Mouse (Mus musculus) right cerebral cortex, postnatal 25 days (tissue): ENCODE data around the gene Kcnq1.

ENCODE experiments used
- DNase-seq: peaks from one replicate; pipeline ENCODE4 v3.0.0; 2022

Gene Kcnq1

GRCm38 (mm10) chr7:143286532-143287290 lies 180.5 kb downstream of the Kcnq1 start:
- DNase-seq, result no peak

DNA sequence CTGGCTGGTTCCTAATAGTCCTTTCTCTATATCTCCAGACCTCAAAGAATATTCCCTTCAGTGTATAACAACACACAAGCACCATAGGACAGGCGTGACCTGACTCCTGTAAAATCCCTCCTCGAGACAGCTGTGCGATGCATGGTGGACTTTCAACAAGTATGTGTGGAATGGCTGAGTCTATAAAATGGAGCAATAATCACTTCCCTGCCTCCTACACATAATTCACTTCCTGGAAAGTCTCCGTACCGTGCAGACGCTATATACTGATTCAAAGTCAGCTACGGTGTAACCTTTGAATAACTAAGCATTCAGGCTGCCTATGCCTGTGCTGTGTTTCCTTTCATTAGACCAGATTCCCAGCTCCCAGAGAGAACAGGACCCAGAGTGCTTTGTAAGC lies 182.0 kb downstream of the Kcnq1 start:
- DNase-seq, result no peak

DNA sequence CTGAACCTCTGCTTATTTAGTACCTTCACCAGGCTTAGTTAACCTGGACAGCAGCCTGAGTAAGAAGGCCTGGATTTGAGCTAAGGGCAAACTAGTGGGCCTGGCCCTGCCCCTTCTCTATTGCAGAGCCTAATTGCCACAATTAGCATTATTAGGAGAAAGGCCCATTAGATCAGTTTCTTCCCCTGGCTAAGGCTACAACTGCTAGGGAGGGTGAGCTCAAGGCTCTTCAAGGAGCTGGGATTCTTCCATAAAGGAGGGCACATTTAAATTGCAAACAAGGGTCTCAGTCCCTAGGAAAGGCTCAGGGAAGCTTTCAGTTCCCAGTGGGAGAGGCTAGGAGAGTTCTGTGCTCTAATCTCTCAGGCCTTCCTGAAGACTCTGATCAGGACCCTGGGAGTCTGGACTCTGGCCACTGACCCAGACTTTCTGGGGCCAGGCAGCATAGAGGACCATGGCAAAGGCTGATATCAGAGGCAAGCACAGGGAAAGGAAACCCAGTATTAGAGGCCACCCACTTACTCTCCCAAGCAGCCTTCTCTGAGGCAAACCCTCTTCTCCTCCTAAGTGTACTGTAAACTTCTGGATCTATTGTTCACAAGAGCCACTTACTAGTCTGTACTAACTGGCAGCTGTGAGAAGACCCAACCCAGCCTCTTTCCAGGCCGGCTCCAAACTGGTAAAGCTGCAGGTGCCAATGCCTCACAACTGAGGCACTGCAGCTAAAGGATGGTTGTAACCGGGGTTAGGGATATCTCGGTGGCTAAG lies 183.1 kb downstream of the Kcnq1 start:
- DNase-seq, result no peak

DNA sequence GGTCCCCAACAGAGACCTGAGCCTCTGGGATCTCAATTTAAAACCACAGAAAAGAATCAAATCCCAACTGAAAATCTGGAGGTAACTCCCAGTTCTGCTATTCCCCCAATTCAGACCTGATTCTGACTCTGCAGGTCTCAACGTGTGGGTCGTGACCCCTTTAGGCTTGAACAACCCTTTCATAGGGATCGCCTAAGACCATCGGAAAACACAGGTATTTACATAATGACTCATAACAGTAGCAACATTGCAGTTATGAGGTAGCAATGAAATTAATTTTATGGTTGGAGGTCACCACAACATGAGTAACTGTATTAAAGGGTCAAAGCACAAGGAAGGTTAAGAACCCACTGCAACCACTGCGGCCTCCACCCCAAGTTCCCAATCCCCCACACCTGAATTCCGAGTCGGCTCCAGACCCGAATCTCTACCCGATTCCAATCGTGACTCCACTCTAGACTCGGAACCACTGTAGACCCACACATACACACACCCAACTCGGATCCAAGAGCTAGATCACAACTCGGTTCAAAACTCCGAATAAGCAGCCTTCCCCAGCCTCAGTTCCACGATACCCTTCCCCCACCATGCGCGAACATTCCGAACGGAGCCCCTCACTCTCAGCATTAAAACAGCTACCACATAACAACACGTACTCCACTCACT lies 188.7 kb downstream of the Kcnq1 start:
- DNase-seq, result no peak

DNA sequence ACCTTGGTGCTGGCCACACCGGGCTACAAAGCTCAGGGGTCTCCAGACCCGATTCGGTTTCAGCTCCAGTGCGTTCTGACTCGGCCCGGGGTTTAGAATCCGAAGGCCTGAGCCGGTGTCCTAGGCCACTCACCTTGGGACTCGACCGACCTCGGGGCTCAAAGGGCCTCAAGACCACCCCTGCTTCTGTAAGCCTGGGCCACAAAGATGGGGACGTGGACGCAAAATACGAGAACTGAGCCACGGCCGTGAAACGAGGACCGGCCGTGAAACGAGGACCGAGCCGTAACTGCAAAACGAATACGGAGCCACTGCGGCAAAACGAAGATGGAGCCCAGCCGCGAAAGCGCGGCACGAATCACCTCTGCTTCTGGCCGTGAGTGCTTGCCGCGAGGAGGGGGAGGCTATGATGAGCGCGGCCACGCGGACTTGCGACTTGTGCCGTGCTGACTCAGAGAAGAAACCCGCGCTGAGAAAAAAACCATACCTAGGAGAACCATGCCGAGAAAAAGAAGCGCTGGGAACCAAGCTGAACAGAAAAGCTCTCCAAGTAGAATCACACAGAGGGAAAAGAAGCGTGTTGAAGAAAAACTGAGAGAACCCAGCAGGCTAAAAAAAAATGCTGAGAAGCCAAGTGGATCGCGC lies 189.3 kb downstream of the Kcnq1 start:
- DNase-seq, result peak; percentile 42

DNA sequence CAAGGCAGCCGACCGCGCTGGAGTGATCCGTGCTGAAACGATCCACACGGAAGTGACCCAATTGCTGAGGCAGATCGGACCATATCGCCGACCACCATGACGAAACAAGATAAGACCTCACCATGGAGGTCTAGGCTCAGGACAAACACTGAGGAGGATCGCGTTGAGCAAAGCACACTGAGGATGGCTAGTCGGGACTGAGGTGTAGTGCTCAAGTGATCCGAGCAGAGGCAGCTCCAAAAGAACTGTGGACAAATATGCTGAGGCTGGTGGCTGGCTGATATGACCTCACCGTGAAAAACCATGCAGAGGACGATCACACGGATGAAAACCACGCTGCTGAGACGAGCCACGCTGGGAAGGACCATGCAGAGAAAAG lies 189.8 kb downstream of the Kcnq1 start:
- DNase-seq, result no peak

- DNase-seq, result peak; percentile 88
Measured at GRCm38 (mm10) chr7:143296384-143296801, 190.2 kb downstream of the Kcnq1 start.

GRCm38 (mm10) chr7:143300037-143300436 lies 193.9 kb downstream of the Kcnq1 start:
- no peak for DNase-seq

DNA sequence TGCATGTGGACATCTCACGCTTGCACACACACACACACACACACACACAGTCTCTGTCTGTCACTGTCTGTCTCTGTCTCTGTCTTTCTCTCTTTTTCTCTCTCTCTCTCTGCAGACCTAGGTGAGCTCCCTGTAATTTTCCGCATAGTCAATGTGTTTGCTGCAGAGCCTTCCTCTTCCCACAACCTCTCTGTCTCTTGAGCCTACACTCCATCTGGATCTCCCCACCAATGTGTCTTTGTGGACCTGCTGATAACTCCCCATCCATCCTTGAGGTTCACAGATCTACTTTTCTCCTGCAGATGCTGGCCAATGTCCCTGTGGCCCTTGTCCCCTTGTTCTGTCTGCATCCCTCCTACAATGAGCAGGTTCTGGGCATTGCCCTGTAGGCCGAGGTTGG lies 194.5 kb downstream of the Kcnq1 start:
- DNase-seq, result no peak

DNA sequence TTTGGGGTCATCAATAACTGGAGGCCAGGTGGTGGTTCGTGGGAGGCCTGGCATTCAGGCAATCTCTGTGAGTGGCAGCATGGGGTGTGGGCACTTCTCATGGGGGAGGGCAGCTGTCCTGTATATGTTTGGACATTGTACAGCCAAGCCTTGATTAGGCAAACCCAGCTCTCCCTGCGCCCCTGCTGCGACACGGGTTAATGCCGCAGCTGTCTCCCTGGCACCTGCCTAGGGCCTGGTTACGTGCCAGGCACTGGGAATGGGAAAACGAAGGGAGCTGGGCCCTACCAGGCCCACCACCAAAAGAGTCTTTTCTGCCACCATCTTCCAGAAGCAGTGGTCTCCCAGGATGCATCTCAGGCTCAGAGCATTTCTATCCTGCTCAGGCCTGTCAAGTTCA lies 196.0 kb downstream of the Kcnq1 start:
- DNase-seq, result no peak

DNA sequence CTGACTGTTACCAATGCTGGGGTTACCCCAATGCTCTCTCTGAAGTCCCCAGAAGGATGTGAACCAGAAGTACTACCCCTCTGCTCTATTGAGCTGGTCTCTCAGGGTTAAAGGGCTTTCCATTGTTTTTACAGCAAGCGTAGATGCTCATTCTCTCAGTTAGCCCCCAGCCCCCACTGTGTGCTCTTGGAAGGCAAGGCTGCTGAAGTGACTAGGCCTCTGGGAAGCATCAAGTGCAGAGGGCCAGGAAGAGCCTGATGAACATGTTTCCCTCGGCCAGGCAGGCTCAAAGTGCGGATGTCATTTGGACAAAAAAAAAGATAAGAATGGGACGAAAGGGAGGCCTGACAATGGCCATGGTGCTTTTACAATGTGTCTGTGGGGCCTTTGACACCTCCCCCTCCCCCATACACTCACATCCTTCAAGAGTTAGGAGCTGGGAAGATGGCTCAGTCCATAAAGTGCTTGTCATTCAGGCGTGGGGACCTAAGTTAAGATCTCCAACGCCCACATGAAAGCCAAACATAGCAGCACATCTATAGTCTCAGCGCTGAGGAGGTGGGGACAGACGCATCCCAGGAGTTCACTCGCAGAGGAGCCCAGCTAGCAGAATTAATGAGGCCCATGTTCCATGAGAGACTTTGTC lies 196.6 kb downstream of the Kcnq1 start:
- peak; percentile 47 for DNase-seq

DNA sequence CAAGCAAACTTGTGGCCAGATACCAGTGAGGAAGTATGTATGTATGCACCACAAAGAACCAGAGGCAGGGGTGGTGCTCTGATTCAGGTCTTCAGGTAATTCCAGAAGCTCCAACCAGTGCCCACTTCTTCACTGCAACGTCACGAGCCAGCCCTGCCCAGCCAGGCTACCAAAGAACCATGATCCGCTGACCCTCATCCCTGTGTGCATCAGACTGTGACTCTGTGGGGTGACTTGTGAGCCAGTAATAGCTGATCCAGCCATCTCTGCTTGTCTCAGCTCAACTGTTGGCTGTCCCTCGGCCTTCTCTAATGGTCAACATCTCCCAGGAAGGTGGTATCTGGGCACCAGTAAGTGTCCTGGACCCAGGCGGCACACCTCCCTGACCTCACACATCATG lies 197.4 kb downstream of the Kcnq1 start:
- no peak for DNase-seq

- no peak for DNase-seq
Measured at GRCm38 (mm10) chr7:143305808-143306207, 199.6 kb downstream of the Kcnq1 start.

DNA sequence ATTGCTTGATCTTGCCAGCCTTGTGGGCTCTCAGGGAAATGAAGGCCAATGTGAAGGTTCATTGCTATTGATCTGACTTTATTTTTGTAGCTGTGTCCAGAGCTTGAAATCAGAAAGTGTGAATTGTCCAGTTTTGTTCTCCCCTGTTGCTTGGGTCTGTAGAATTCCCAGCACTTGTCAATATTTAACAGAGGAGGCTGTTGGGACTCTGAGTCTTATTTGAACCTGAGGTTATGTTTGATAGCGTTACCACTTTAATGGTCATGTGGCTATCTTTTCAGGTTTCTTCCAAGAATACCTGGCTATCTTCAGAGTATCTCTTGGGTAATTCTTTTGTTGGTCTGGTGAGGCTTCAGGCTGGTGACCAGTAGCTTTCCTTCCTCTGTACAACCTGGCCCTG lies 201.8 kb downstream of the Kcnq1 start:
- DNase-seq, result no peak

GRCm38 (mm10) chr7:143310311-143310710 lies 204.1 kb downstream of the Kcnq1 start:
- DNase-seq, result no peak

- DNase-seq, result no peak
Measured at GRCm38 (mm10) chr7:143310847-143311246, 204.7 kb downstream of the Kcnq1 start.

DNA sequence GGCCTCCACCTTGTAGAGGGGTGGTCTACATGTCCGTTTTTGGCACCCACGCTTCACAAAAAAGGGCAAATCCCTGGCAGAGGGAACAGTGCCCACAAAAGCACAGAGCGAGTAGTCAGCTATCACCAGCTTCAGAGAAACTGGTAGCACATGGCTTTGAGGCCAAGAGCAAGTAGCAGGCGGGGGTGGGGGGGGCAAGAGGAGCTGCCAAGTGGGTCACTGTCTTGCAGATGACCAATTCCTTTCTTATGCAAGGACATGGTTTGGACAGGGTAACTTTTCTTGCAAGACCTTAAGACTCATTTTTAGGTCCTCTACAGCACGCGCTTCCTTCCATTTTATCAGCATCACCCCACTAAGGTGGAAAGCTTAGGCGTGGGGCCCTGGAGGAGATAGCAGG lies 205.3 kb downstream of the Kcnq1 start:
- DNase-seq, result no peak

- DNase-seq, result no peak
Measured at GRCm38 (mm10) chr7:143313572-143314319, 207.6 kb downstream of the Kcnq1 start.

DNA sequence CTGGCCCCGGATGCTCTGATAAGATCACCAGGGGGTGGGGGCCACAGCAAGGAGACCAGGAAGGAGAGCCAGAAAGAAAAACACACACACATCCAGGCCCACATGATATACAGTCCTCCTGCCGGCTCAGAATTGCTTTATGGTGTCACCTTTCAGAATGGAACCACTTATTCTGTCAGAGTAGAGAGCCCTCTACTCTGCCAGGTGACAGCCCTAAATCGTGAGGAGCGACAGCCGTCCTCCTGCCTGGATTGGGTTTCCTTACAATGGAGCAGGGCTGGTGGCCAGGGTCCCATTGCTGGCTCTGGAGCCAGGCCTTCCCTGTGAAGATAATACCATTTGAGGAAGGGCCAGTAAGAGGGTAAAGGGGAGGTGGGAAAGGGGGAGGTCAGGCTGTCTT lies 212.3 kb downstream of the Kcnq1 start:
- DNase-seq, result no peak

DNA sequence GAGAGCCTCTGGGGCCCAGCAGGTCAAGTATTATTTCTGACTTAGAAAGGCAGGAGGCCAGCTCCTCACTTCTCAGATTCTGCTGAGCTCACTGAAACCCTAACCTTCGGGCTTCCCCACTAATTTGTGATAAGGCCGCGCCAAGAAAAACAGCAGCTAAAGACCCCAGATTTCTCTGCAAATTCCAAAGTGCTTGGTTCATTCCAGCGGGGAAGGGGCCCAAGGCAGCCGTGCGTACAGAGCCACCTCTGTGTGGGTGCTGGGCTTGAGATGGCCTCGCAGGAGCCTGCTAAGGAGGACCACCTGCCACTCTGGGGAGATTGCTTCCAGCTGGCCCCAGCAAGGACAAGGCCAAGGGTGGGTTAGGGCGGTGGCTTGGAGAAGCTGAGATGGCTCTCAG lies 214.2 kb downstream of the Kcnq1 start:
- DNase-seq, result no peak

- DNase-seq, result peak; percentile 8
Measured at GRCm38 (mm10) chr7:143325051-143325450, 218.9 kb downstream of the Kcnq1 start.
